Mouse (Mus musculus): ENCODE results near the gene Shc3. TPM values are rescaled to one million over a fixed set of nuclear protein-coding genes. Genes with fewer than 3 reads are reported as not detected.

Gene Shc3
- total and polyA plus RNA-seq, 3 experiments: 0.11 TPM; not detected in 2

- ATAC-seq (ENCODE audit: extremely low read depth, insufficient number of reproducible peaks, low FRiP score, poor library complexity, severe bottlenecking): no peak
- TF ChIP-seq GATA2 (IDR thresholded peaks at IDR 0.05; ENCODE audit: borderline replicate concordance, low read depth, low read length) (no peak), GATA1 (IDR thresholded peaks at IDR 0.05; ENCODE audit: borderline replicate concordance, low read length) (no peak), TAL1 (conservative IDR thresholded peaks at IDR 0.05; ENCODE audit: low read depth, low read length) (no peak), POLR2AphosphoS5 (IDR thresholded peaks at IDR 0.05; ENCODE audit: insufficient replicate concordance, low read depth, low read length) (no peak), CTCF (IDR thresholded peaks at IDR 0.05; ENCODE audit: low read depth, low read length) (no peak)
- no peaks in the 10 kb centered on the region for H3K27me3 ChIP-seq (ENCODE audit: insufficient read depth, low read length)
- DNase-seq (ENCODE audit: low spot score): no peak
- H3K9me3 ChIP-seq (replicated peaks): peaks cover 20% of the 10 kb centered on the region
- H3K4me3 ChIP-seq (ENCODE audit: low read depth, low read length): no peak overlapping the region
- H3K36me3 ChIP-seq (replicated peaks): no peaks in the 10 kb centered on the region
- no peaks in the 10 kb centered on the region for H3K4me1 ChIP-seq (ENCODE audit: insufficient read depth, low read depth, low read length)
Measured at GRCm38 (mm10) chr13:51476991-51477390, 92.2 kb downstream of the Shc3 start.

- Histone ChIP-seq H3K36me3 (replicated peaks) (no peaks in the 10 kb centered on the region), H3K4me3 (ENCODE audit: low read depth, low read length) (no peak overlapping the region), H3K4me1 (ENCODE audit: insufficient read depth, low read depth, low read length) (no peaks in the 10 kb centered on the region), H3K9me3 (replicated peaks) (peaks cover 41% of the 10 kb centered on the region), H3K27me3 (ENCODE audit: insufficient read depth, low read length) (no peaks in the 10 kb centered on the region)
- ATAC-seq (ENCODE audit: extremely low read depth, insufficient number of reproducible peaks, low FRiP score, poor library complexity, severe bottlenecking): no peak
- TF ChIP-seq GATA1 (IDR thresholded peaks at IDR 0.05; ENCODE audit: borderline replicate concordance, low read length): no peak
- no peak for TF ChIP-seq CTCF (IDR thresholded peaks at IDR 0.05; ENCODE audit: low read depth, low read length)
- no peak for TF ChIP-seq TAL1 (conservative IDR thresholded peaks at IDR 0.05; ENCODE audit: low read depth, low read length)
- no peak for TF ChIP-seq POLR2AphosphoS5 (IDR thresholded peaks at IDR 0.05; ENCODE audit: insufficient replicate concordance, low read depth, low read length)
- no peak for TF ChIP-seq GATA2 (IDR thresholded peaks at IDR 0.05; ENCODE audit: borderline replicate concordance, low read depth, low read length)
- no peak for DNase-seq (ENCODE audit: low spot score)
Measured at GRCm38 (mm10) chr13:51468697-51469250, 100.4 kb downstream of the Shc3 start.

- no peaks in the 10 kb centered on the region for H3K36me3 ChIP-seq (replicated peaks)
- ATAC-seq (ENCODE audit: extremely low read depth, insufficient number of reproducible peaks, low FRiP score, poor library complexity, severe bottlenecking) (no peak), DNase-seq (ENCODE audit: low spot score) (no peak)
- H3K9me3 ChIP-seq (replicated peaks): peaks cover 38% of the 10 kb centered on the region
- no peak for TF ChIP-seq CTCF (IDR thresholded peaks at IDR 0.05; ENCODE audit: low read depth, low read length)
- no peak for TF ChIP-seq GATA1 (IDR thresholded peaks at IDR 0.05; ENCODE audit: borderline replicate concordance, low read length)
- TF ChIP-seq POLR2AphosphoS5 (IDR thresholded peaks at IDR 0.05; ENCODE audit: insufficient replicate concordance, low read depth, low read length): no peak
- no peak for TF ChIP-seq TAL1 (conservative IDR thresholded peaks at IDR 0.05; ENCODE audit: low read depth, low read length)
- TF ChIP-seq GATA2 (IDR thresholded peaks at IDR 0.05; ENCODE audit: borderline replicate concordance, low read depth, low read length): no peak
- H3K27me3 ChIP-seq (ENCODE audit: insufficient read depth, low read length): no peaks in the 10 kb centered on the region
- no peaks in the 10 kb centered on the region for H3K4me1 ChIP-seq (ENCODE audit: insufficient read depth, low read depth, low read length)
- H3K4me3 ChIP-seq (ENCODE audit: low read depth, low read length): no peak overlapping the region
Measured at GRCm38 (mm10) chr13:51466117-51466841, 102.9 kb downstream of the Shc3 start.

- no peak for TF ChIP-seq GATA1 (IDR thresholded peaks at IDR 0.05; ENCODE audit: borderline replicate concordance, low read length)
- TF ChIP-seq CTCF (IDR thresholded peaks at IDR 0.05; ENCODE audit: low read depth, low read length): no peak
- TF ChIP-seq TAL1 (conservative IDR thresholded peaks at IDR 0.05; ENCODE audit: low read depth, low read length): no peak
- DNase-seq (ENCODE audit: low spot score): no peak
- no peak for ATAC-seq (ENCODE audit: extremely low read depth, insufficient number of reproducible peaks, low FRiP score, poor library complexity, severe bottlenecking)
Measured at GRCm38 (mm10) chr13:51464294-51464693, 104.9 kb downstream of the Shc3 start.

GRCm38 (mm10) chr13:51456190-51456878 lies 112.9 kb downstream of the Shc3 start:
- no peak overlapping the region for H3K4me3 ChIP-seq (ENCODE audit: low read depth, low read length)
- H3K36me3 ChIP-seq (replicated peaks): no peaks in the 10 kb centered on the region
- no peak for TF ChIP-seq GATA1 (IDR thresholded peaks at IDR 0.05; ENCODE audit: borderline replicate concordance, low read length)
- no peak for TF ChIP-seq GATA2 (IDR thresholded peaks at IDR 0.05; ENCODE audit: borderline replicate concordance, low read depth, low read length)
- no peak for TF ChIP-seq CTCF (IDR thresholded peaks at IDR 0.05; ENCODE audit: low read depth, low read length)
- no peak for TF ChIP-seq TAL1 (conservative IDR thresholded peaks at IDR 0.05; ENCODE audit: low read depth, low read length)
- no peaks in the 10 kb centered on the region for H3K27me3 ChIP-seq (ENCODE audit: insufficient read depth, low read length)
- peaks cover 12% of the 10 kb centered on the region for H3K9me3 ChIP-seq (replicated peaks)
- ATAC-seq (ENCODE audit: extremely low read depth, insufficient number of reproducible peaks, low FRiP score, poor library complexity, severe bottlenecking): no peak
- no peak for DNase-seq (ENCODE audit: low spot score)
- H3K4me1 ChIP-seq (ENCODE audit: insufficient read depth, low read depth, low read length): no peaks in the 10 kb centered on the region

More at GRCm38 (mm10) chr13:51464294-51464693, 104.9 kb downstream of the Shc3 start:
- Histone ChIP-seq H3K9me3 (replicated peaks) (peaks cover 34% of the 10 kb centered on the region), H3K27me3 (ENCODE audit: insufficient read depth, low read length) (no peaks in the 10 kb centered on the region), H3K4me3 (ENCODE audit: low read depth, low read length) (no peak overlapping the region), H3K4me1 (ENCODE audit: insufficient read depth, low read depth, low read length) (no peaks in the 10 kb centered on the region), H3K36me3 (replicated peaks) (no peaks in the 10 kb centered on the region)

- DNase-seq (ENCODE audit: low spot score) (no peak), ATAC-seq (ENCODE audit: extremely low read depth, insufficient number of reproducible peaks, low FRiP score, poor library complexity, severe bottlenecking) (no peak)
- Histone ChIP-seq H3K4me3 (ENCODE audit: low read depth, low read length) (no peak overlapping the region), H3K36me3 (replicated peaks) (no peaks in the 10 kb centered on the region), H3K27me3 (ENCODE audit: insufficient read depth, low read length) (peaks cover 2% of the 10 kb centered on the region; the same call in 1 of the 2 replicates), H3K9me3 (replicated peaks) (peaks cover 27% of the 10 kb centered on the region), H3K4me1 (ENCODE audit: insufficient read depth, low read depth, low read length) (no peaks in the 10 kb centered on the region)
- TF ChIP-seq TAL1 (conservative IDR thresholded peaks at IDR 0.05; ENCODE audit: low read depth, low read length): no peak
- TF ChIP-seq GATA1 (IDR thresholded peaks at IDR 0.05; ENCODE audit: borderline replicate concordance, low read length): no peak
Measured at GRCm38 (mm10) chr13:51446550-51446949, 122.7 kb downstream of the Shc3 start.
